Mouse (Mus musculus): ENCODE measurements around the gene Olfr1306. TPM values are rescaled to one million over a fixed set of nuclear protein-coding genes. Genes with fewer than 3 reads are reported as not detected.

The Olfr1306 gene
- not detected for total RNA-seq (2021)
- long read RNA-seq, experiment 1 = 0 reads
- long read RNA-seq, experiment 2 = 0 reads

GRCm38 (mm10) chr2:111916171-111916570, at the start of gene Olfr1306:
TSS of gene Olfr1306 (minus strand) at chr2:111916271.
- DNase-seq = no peak

GRCm38 (mm10) chr2:111964844-111965243, 48.8 kb upstream of the Olfr1306 start, which contains the start of gene Olfr1308:
TSS of gene Olfr1308 (minus strand) at chr2:111964944.
- no peak for DNase-seq

- DNase-seq = no peak
These were observed 33.3 kb upstream of the Olfr1306 start, which contains the start of gene Olfr1307 for GRCm38 (mm10) chr2:111949340-111949739. TSS of gene Olfr1307 (minus strand) at chr2:111949440.

GRCm38 (mm10) chr2:111877049-111877448, 39.0 kb downstream of the Olfr1306 start, which contains the start of gene Olfr1305:
TSS of gene Olfr1305 (minus strand) at chr2:111877149.
- no peak for DNase-seq

Other genes with a start within 250 kb of the Olfr1306 start
- not detected for gene Olfr1301, start 165.3 kb downstream of the Olfr1306 start, total RNA-seq (2021)
- not detected for gene Olfr1302, start 138.8 kb downstream of the Olfr1306 start, total RNA-seq (2021)
- not detected for gene Olfr1303, start 95.9 kb downstream of the Olfr1306 start, total RNA-seq (2021)
- gene Olfr1305, start 39.1 kb downstream of the Olfr1306 start, total RNA-seq (2021) = not detected
- under 1 TPM in 1 of 2 experiments, not detected in 1; 0.03 TPM for gene Olfr1307, start 33.2 kb upstream of the Olfr1306 start, total RNA-seq (2021)
- gene Olfr1308, start 48.7 kb upstream of the Olfr1306 start, total RNA-seq (2021) = not detected
- not detected for gene Olfr1309, start 74.0 kb upstream of the Olfr1306 start, total RNA-seq (2021)
- not detected for gene Olfr1310, start 96.4 kb upstream of the Olfr1306 start, total RNA-seq (2021)
- gene Olfr1311, start 108.1 kb upstream of the Olfr1306 start, total RNA-seq (2021) = not detected
- gene Olfr1312, start 134.0 kb upstream of the Olfr1306 start, total RNA-seq (2021) = not detected
- gene Olfr1313, start 161.6 kb upstream of the Olfr1306 start, total RNA-seq (2021) = not detected
- not detected for gene Olfr1314, start 180.5 kb upstream of the Olfr1306 start, total RNA-seq (2021)
- not detected for gene Olfr1315-ps1, start 199.2 kb upstream of the Olfr1306 start, total RNA-seq (2021)
- not detected for gene Olfr1316, start 218.7 kb upstream of the Olfr1306 start, total RNA-seq (2021)
- not detected for gene Olfr1317, start 224.1 kb upstream of the Olfr1306 start, total RNA-seq (2021)
- not detected for gene Olfr1318, start 237.9 kb upstream of the Olfr1306 start, total RNA-seq (2021)